Mouse (Mus musculus) fat pad, adult 2 months (tissue): ENCODE results near the gene Lrwd1.

Experiments
- DNase-seq: peaks from one replicate; pipeline ENCODE4 v3.0.0-alpha.2; 2011; ENCODE audit warnings: low read depth, low spot score; ENCODE audit errors: extremely low read depth

The Lrwd1 gene

GRCm38 (mm10) chr5:136094249-136095010 is 41.4 kb downstream of the Lrwd1 start:
- DNase-seq = no peak

- DNase-seq = no peak
Measured at GRCm38 (mm10) chr5:136091927-136092326, 43.9 kb downstream of the Lrwd1 start.

- no peak for DNase-seq
Measured at GRCm38 (mm10) chr5:136088821-136089575, 46.9 kb downstream of the Lrwd1 start.

GRCm38 (mm10) chr5:136086290-136086689 is 49.6 kb downstream of the Lrwd1 start:
- DNase-seq = no peak

- no peak for DNase-seq
Measured at GRCm38 (mm10) chr5:136084891-136085651, 50.8 kb downstream of the Lrwd1 start.

GRCm38 (mm10) chr5:136084144-136084881 is 51.6 kb downstream of the Lrwd1 start:
- DNase-seq = no peak

GRCm38 (mm10) chr5:136083669-136084107 is 52.2 kb downstream of the Lrwd1 start, which contains the start of gene Rasa4:
Rasa4 (plus strand) TSS chr5:136083916.
- DNase-seq = no peak

- no peak for DNase-seq
Measured at GRCm38 (mm10) chr5:136082345-136082744, 53.5 kb downstream of the Lrwd1 start.

- no peak for DNase-seq
Measured at GRCm38 (mm10) chr5:136078136-136078535, 57.7 kb downstream of the Lrwd1 start.

GRCm38 (mm10) chr5:136077001-136077550 is 58.8 kb downstream of the Lrwd1 start:
- no peak for DNase-seq

GRCm38 (mm10) chr5:136076284-136076683 is 59.6 kb downstream of the Lrwd1 start:
- DNase-seq = no peak

GRCm38 (mm10) chr5:136075076-136075475 is 60.8 kb downstream of the Lrwd1 start:
- no peak for DNase-seq

- DNase-seq = no peak
Measured at GRCm38 (mm10) chr5:136073526-136073925, 62.3 kb downstream of the Lrwd1 start.

GRCm38 (mm10) chr5:136073051-136073450 is 62.8 kb downstream of the Lrwd1 start:
- no peak for DNase-seq
